ENCODE assay signal across 8 mouse cellular contexts in genomic region chr2:129801231-129802029, GRCm38 (mm10). TPM values are rescaled to one million over a fixed set of nuclear protein-coding genes. Genes with fewer than 3 reads are reported as not detected.
DNase-seq lines count a peak whose midpoint lies in the region; ATAC-seq and TF ChIP-seq lines count a peak whose summit lies in the region.

No protein-coding gene starts in this region.

- TF ChIP-seq CTCF in liver, adult 2 months (IDR thresholded peaks at IDR 0.05; ENCODE audit: low read depth, low read length): no peak

- H3K4me1 ChIP-seq in erythroblast, embryonic 14.5 days (ENCODE audit: control insufficient read depth): peaks cover 27% of the 10 kb centered on the region
- H3K4me1 ChIP-seq in heart, embryonic 12.5 days (replicated peaks): peaks cover 35% of the 10 kb centered on the region
- peaks cover 25% of the 10 kb centered on the region for H3K4me1 ChIP-seq in kidney, embryonic 16.5 days (ENCODE audit: insufficient read depth, low read length)
- peaks cover 9% of the 10 kb centered on the region for H3K4me1 ChIP-seq in liver, adult 2 months (ENCODE audit: control insufficient read depth, insufficient read depth, low read length)

- peak overlapping the region; percentile 95 for H3K27ac ChIP-seq in heart, embryonic 12.5 days (ENCODE audit: poor library complexity, severe bottlenecking)
- H3K27ac ChIP-seq in kidney, embryonic 16.5 days (ENCODE audit: low read length): peak overlapping the region; percentile 98
- peak overlapping the region; percentile 86 for H3K27ac ChIP-seq in liver, adult 2 months (replicated peaks; ENCODE audit: insufficient read depth, low read depth, low read length)

- peak; percentile 85 for ATAC-seq in heart, embryonic 12.5 days (ENCODE audit: insufficient number of reproducible peaks, low FRiP score)
- ATAC-seq in kidney, embryonic 16.5 days (ENCODE audit: low FRiP score, low TSS enrichment): peak; percentile 81
- ATAC-seq in monocyte, adult 5-6 weeks (replicated peaks; ENCODE audit: insufficient number of reproducible peaks, low FRiP score, low TSS enrichment, poor library complexity, severe bottlenecking): peak; percentile 51

- peak overlapping the region; percentile 94 for H3K4me3 ChIP-seq in erythroblast, embryonic 14.5 days (replicated peaks)
- peak overlapping the region; percentile 91 for H3K4me3 ChIP-seq in heart, embryonic 12.5 days
- H3K4me3 ChIP-seq in kidney, embryonic 16.5 days (ENCODE audit: low read length): peak overlapping the region; percentile 90
- peak overlapping the region; percentile 84 for H3K4me3 ChIP-seq in liver, adult 2 months (ENCODE audit: insufficient read depth, low read depth, low read length)

- peak overlapping the region; percentile 96 for H3K9ac ChIP-seq in heart, embryonic 12.5 days
- H3K9ac ChIP-seq in kidney, embryonic 16.5 days (replicated peaks; ENCODE audit: low read length): peak overlapping the region; percentile 97
- H3K9ac ChIP-seq in liver, adult 2 months (ENCODE audit: low read depth, low read length): peak overlapping the region; percentile 93

- peak overlapping the region; percentile 96 for H3K4me2 ChIP-seq in heart, embryonic 12.5 days
- peak overlapping the region; percentile 93 for H3K4me2 ChIP-seq in kidney, embryonic 16.5 days (replicated peaks; ENCODE audit: low read depth, low read length)

- peaks cover 46% of the 10 kb centered on the region for H3K36me3 ChIP-seq in erythroblast, embryonic 14.5 days (ENCODE audit: control insufficient read depth)
- H3K36me3 ChIP-seq in heart, embryonic 12.5 days: peaks cover 14% of the 10 kb centered on the region
- H3K36me3 ChIP-seq in kidney, embryonic 16.5 days (ENCODE audit: insufficient read depth, low read length): 0 out of 2 replicates have a peak, but pooled peaks cover 5% of the 10 kb centered on the region
- H3K36me3 ChIP-seq in liver, adult 2 months (ENCODE audit: control insufficient read depth, insufficient read depth, low read length): peaks cover 13% of the 10 kb centered on the region

- no peaks in the 10 kb centered on the region for H3K9me3 ChIP-seq in erythroblast, embryonic 14.5 days (ENCODE audit: control insufficient read depth, low read length)
- no peaks in the 10 kb centered on the region for H3K9me3 ChIP-seq in heart, embryonic 12.5 days (replicated peaks)
- no peaks in the 10 kb centered on the region for H3K9me3 ChIP-seq in kidney, embryonic 16.5 days (ENCODE audit: low read length)

- under 1% methylated on average over 73 of the region's 73 CpGs for WGBS in heart, embryonic 12.5 days
- WGBS in kidney, embryonic 16.5 days: under 1% methylated on average over 73 of the region's 73 CpGs
- under 1% methylated on average over 73 of the region's 73 CpGs for WGBS in liver, adult 2 months

- no peaks in the 10 kb centered on the region; the same call in 1 of the 2 replicates for H3K27me3 ChIP-seq in erythroblast, embryonic 14.5 days (ENCODE audit: control insufficient read depth)
- no peaks in the 10 kb centered on the region for H3K27me3 ChIP-seq in heart, embryonic 12.5 days (replicated peaks)
- no peaks in the 10 kb centered on the region for H3K27me3 ChIP-seq in kidney, embryonic 16.5 days (ENCODE audit: insufficient read depth, low read length)
- no peaks in the 10 kb centered on the region for H3K27me3 ChIP-seq in liver, adult 2 months (ENCODE audit: control insufficient read depth, insufficient read depth, low read length)

- TF ChIP-seq POLR2A in liver, adult 2 months (IDR thresholded peaks at IDR 0.05; ENCODE audit: extremely low read depth, insufficient read depth, low read length): no peak

- DNase-seq in CD4-positive helper T cell, adult 2 months (ENCODE audit: low read depth, low spot score): peak; percentile 87
- DNase-seq in brain, embryonic 18.5 days (ENCODE audit: low read depth, low spot score): peak; percentile 72
- DNase-seq in liver, adult 2 months (ENCODE audit: extremely low read depth, low read depth, low spot score): peak; percentile 75
- peak; percentile 76 to 78 for DNase-seq in spleen, postnatal 36 days (ENCODE audit: low spot score in 2 of 2)

- peaks cover 27% of the 10 kb centered on the region for H3K79me2 ChIP-seq in liver, adult 2 months (ENCODE audit: control insufficient read depth, insufficient read depth, low read length)

RNA-seq across cellular contexts. Expression of gene Stk35, which starts 1.1 kb away (rescaled TPM):
- 0.74 and 1.0 TPM in 2 replicates for polyA plus RNA-seq in erythroblast, embryonic 14.5 days (2012)
- polyA plus RNA-seq in heart, embryonic 12.5 days (2016; fragmentation: Nextera tagmentation; extraction: Ambion mirVana): 10.7 and 11.0 TPM in 2 replicates
- 9.2 and 9.4 TPM in 2 replicates for polyA plus RNA-seq in kidney, embryonic 16.5 days (2015; fragmentation: Nextera tagmentation; extraction: Ambion mirVana)
- total RNA-seq in liver, adult 2 months (2014; rRNA removed): 8.5 and 8.7 TPM in 2 replicates
- polyA plus RNA-seq in liver, adult 2 months (2012; rRNA removed): 8.4 and 8.6 TPM in 2 replicates
- total RNA-seq in monocyte, adult 5-6 weeks (2017): 7.5 to 12.2 TPM (median 8.9 TPM) in 3 replicates

Comparison
In these comparisons a context has a peak if more than half of its experiments do, and no peak if none do; other contexts are left out.
1. Peak in every context shown above with its lines: DNase-seq, ATAC-seq, H3K4me3 ChIP-seq and H3K27ac ChIP-seq.